Comparison of ENCODE assay signal across 32 mouse cellular contexts in genomic region chr5:137831106-137831505, GRCm38 (mm10). TPM values are rescaled to one million over a fixed set of nuclear protein-coding genes. Genes with fewer than 3 reads are reported as not detected.
A peak's percentile ranks its signal among the peaks of the same experiment; 100 is the strongest.
DNase-seq lines count a peak whose midpoint lies in the region; ATAC-seq and TF ChIP-seq lines count a peak whose summit lies in the region.
"Had no signal": no experiment of that assay in that cellular context is flagged by ENCODE, and none has a peak within 500 bp of the region (broad histone marks: within the 10 kb centered on the region; RNA-seq: fewer than 3 reads in every experiment).

No protein-coding gene starts in this region.

- peaks cover 0 to 4% of the 10 kb centered on the region in 2 experiments; a peak in 1 of 4 replicates for H3K4me1 ChIP-seq in MEL (ENCODE audit: control insufficient read depth in 1 of 2, insufficient read depth in 2 of 2, low read length in 2 of 2)
- no peaks in the 10 kb centered on the region for H3K4me1 ChIP-seq in hindbrain, embryonic 16.5 days (ENCODE audit: control insufficient read depth, insufficient read depth, low read depth, low read length)
- H3K4me1 ChIP-seq: embryonic facial prominence, embryonic 15.5 days; heart, embryonic 13.5 days; limb, embryonic 10.5 days; limb, embryonic 15.5 days; neural tube, embryonic 15.5 days had no signal

- no peaks in the 10 kb centered on the region for H3K79me2 ChIP-seq in MEL (ENCODE audit: control insufficient read depth, insufficient read depth, low read length, poor library complexity)

- no peak for DNase-seq in layer of hippocampus, adult 2 months (ENCODE audit: low spot score in 2 of 2)
- DNase-seq in layer of hippocampus, postnatal 10 days (ENCODE audit: low spot score in 2 of 2): no peak
- DNase-seq in MEL (ENCODE audit: low read depth, low spot score): peak; percentile 12
- DNase-seq in cerebellum, postnatal 4 days (ENCODE audit: low spot score in 2 of 2): no peak
- no peak for DNase-seq in spleen, adult 18-20 months
- DNase-seq: adrenal gland, adult 2 months; adrenal gland, postnatal 36 days; cerebellum, adult 8-10 months; cerebellum, postnatal 36 days; gastrocnemius, postnatal 25 days; heart, adult 2 months; heart, postnatal 10 days; kidney, adult 11 months; kidney, postnatal 25 days; layer of hippocampus, postnatal 36 days; midbrain, embryonic 14.5 days; right cerebral cortex, adult 18-20 months; thymus, postnatal 4 days had no signal

- WGBS in hindbrain, embryonic 16.5 days: 90% methylated on average over 4 of the region's 4 CpGs

- TF ChIP-seq CTCF in layer of hippocampus, adult 2 months (conservative IDR thresholded peaks at IDR 0.05): no peak
- TF ChIP-seq CTCF in MEL (IDR thresholded peaks at IDR 0.05 in 2 of 3, conservative IDR thresholded peaks at IDR 0.05 in 1 of 3; ENCODE audit: control insufficient read depth in 1 of 3, insufficient read depth in 1 of 3, low read depth in 2 of 3, low read length in 3 of 3, poor library complexity in 1 of 3, severe bottlenecking in 1 of 3): no peak

- H3K4me3 ChIP-seq in layer of hippocampus, adult 2 months: no peak overlapping the region
- H3K4me3 ChIP-seq in MEL (ENCODE audit: control insufficient read depth in 1 of 2, insufficient read depth in 1 of 2, low read depth in 2 of 2, low read length in 2 of 2): no peak overlapping the region
- H3K4me3 ChIP-seq in hindbrain, embryonic 16.5 days (ENCODE audit: low read length): no peak overlapping the region
- H3K4me3 ChIP-seq: embryonic facial prominence, embryonic 15.5 days; heart, adult 2 months; heart, embryonic 13.5 days; limb, embryonic 10.5 days; limb, embryonic 15.5 days; neural tube, embryonic 15.5 days had no signal

- TF ChIP-seq EP300 in MEL (IDR thresholded peaks at IDR 0.05; ENCODE audit: low read depth in 1 of 2, low read length in 2 of 2): no peak

- no peak overlapping the region for H3K9ac ChIP-seq in MEL (ENCODE audit: control insufficient read depth, low read depth, low read length, poor library complexity, severe bottlenecking)
- no peak overlapping the region for H3K9ac ChIP-seq in hindbrain, embryonic 16.5 days (ENCODE audit: low read depth, low read length)
- H3K9ac ChIP-seq: embryonic facial prominence, embryonic 15.5 days; heart, embryonic 13.5 days; hindbrain, embryonic 14.5 days; limb, embryonic 15.5 days; neural tube, embryonic 15.5 days had no signal

- TF ChIP-seq RAD21 in MEL (IDR thresholded peaks at IDR 0.05; ENCODE audit: low read depth, low read length): no peak

- no peak for TF ChIP-seq POLR2A in MEL (IDR thresholded peaks at IDR 0.05; ENCODE audit: control insufficient read depth in 1 of 2, insufficient read depth in 1 of 2, low read depth in 1 of 2, low read length in 2 of 2, poor library complexity in 1 of 2)

- no peaks in the 10 kb centered on the region for H3K36me3 ChIP-seq in MEL (ENCODE audit: control insufficient read depth in 1 of 2, insufficient read depth in 2 of 2, low read length in 2 of 2)
- H3K36me3 ChIP-seq in hindbrain, embryonic 16.5 days (ENCODE audit: control insufficient read depth, insufficient read depth, low read length): no peaks in the 10 kb centered on the region
- H3K36me3 ChIP-seq: embryonic facial prominence, embryonic 15.5 days; heart, embryonic 13.5 days; limb, embryonic 10.5 days; limb, embryonic 15.5 days; neural tube, embryonic 15.5 days had no signal

- peak overlapping the region; percentile 19; the same call in 1 of the 2 replicates for H3K27ac ChIP-seq in layer of hippocampus, adult 2 months
- no peak overlapping the region for H3K27ac ChIP-seq in MEL (ENCODE audit: control insufficient read depth, low read depth, low read length)
- no peak overlapping the region for H3K27ac ChIP-seq in hindbrain, embryonic 16.5 days (ENCODE audit: low read depth, low read length)
- H3K27ac ChIP-seq: embryonic facial prominence, embryonic 15.5 days; heart, adult 2 months; heart, embryonic 13.5 days; hindbrain, embryonic 14.5 days; limb, embryonic 10.5 days; limb, embryonic 15.5 days; neural tube, embryonic 15.5 days; stomach, postnatal 0 days had no signal

- no peaks in the 10 kb centered on the region for H3K27me3 ChIP-seq in MEL (ENCODE audit: control insufficient read depth in 1 of 2, insufficient read depth in 2 of 2, low read length in 2 of 2)
- H3K27me3 ChIP-seq in hindbrain, embryonic 16.5 days (replicated peaks; ENCODE audit: control insufficient read depth, insufficient read depth, low read length): no peaks in the 10 kb centered on the region
- H3K27me3 ChIP-seq: embryonic facial prominence, embryonic 15.5 days; heart, embryonic 13.5 days; limb, embryonic 15.5 days; neural tube, embryonic 15.5 days had no signal

- no peaks in the 10 kb centered on the region for H3K9me3 ChIP-seq in MEL (replicated peaks; ENCODE audit: insufficient read depth, low read length)
- H3K9me3 ChIP-seq in hindbrain, embryonic 16.5 days (ENCODE audit: control insufficient read depth, low read length): no peaks in the 10 kb centered on the region
- H3K9me3 ChIP-seq: embryonic facial prominence, embryonic 15.5 days; heart, embryonic 13.5 days; limb, embryonic 10.5 days; limb, embryonic 15.5 days; neural tube, embryonic 15.5 days had no signal

- H3K4me2 ChIP-seq in hindbrain, embryonic 16.5 days (ENCODE audit: low read length): no peak overlapping the region
- H3K4me2 ChIP-seq: embryonic facial prominence, embryonic 15.5 days; heart, embryonic 13.5 days; hindbrain, embryonic 14.5 days; limb, embryonic 15.5 days; neural tube, embryonic 15.5 days had no signal

- ATAC-seq in common myeloid progenitor, adult 5-6 weeks (replicated peaks; ENCODE audit: low read depth, poor library complexity, severe bottlenecking): 0 out of 2 replicates have a peak, but pooled peaks have one; percentile 16
- peak; percentile 40 for ATAC-seq in megakaryocyte progenitor cell, adult 5-6 weeks (replicated peaks; ENCODE audit: poor library complexity)
- no peak for ATAC-seq in hindbrain, embryonic 16.5 days
- ATAC-seq: CD4-positive, CD25-positive, alpha-beta regulatory T cell, adult 4 months; forebrain, embryonic 14.5 days; inflammation-experienced regulatory T-cells, adult 6 months had no signal

TF ChIP-seq in MEL, 35 proteins besides CTCF, POLR2A, EP300 and RAD21 (continues in another document):
- TF ChIP-seq MAX (IDR thresholded peaks at IDR 0.05; ENCODE audit: low read length) (no peak), TCF12 (IDR thresholded peaks at IDR 0.05; ENCODE audit: low read depth, low read length) (no peak)

RNA-seq across cellular contexts. Expression of gene Pilra, which starts 5.0 kb away (rescaled TPM):
- 1 to 10 TPM in 1 of 2 experiments, under 1 TPM in 1; 0.54 to 1.1 TPM for total RNA-seq in layer of hippocampus, adult 2 months (2021)
- 1 to 10 TPM in 1 of 2 experiments, under 1 TPM in 1; 0.45 to 1.2 TPM for total RNA-seq in layer of hippocampus, postnatal 10 days (2021)
- total RNA-seq in MEL (2012; rRNA removed): 0.36 and 1.5 TPM in 2 replicates
- under 1 TPM in 1 of 2 experiments, not detected in 1; 0.89 TPM for polyA plus RNA-seq in MEL (2012; ENCODE audit: insufficient read depth in 1 of 2, insufficient read length in 2 of 2, low read depth in 1 of 2, low replicate concordance in 2 of 2, missing spikeins in 1 of 2)
- total RNA-seq in common myeloid progenitor, adult 5-6 weeks (2017): 0.69 and 2.1 TPM in 2 replicates
- 6.8 and 10.5 TPM in 2 replicates for total RNA-seq in megakaryocyte progenitor cell, adult 5-6 weeks (2015)
- 6.7 and 6.9 TPM in 2 replicates for total RNA-seq in megakaryocyte progenitor cell, adult 5-6 weeks (2017)
- polyA plus RNA-seq in hindbrain, embryonic 16.5 days (2015; fragmentation: Nextera tagmentation; extraction: Ambion mirVana): 0.17 and 0.51 TPM in 2 replicates
- total RNA-seq: megakaryocyte-erythroid progenitor cell, adult 5-6 weeks had no signal

RNA-seq across cellular contexts. Expression of gene Pilrb1, which starts 26.8 kb away (rescaled TPM):
- not detected for total RNA-seq in layer of hippocampus, adult 2 months (2021)
- total RNA-seq in layer of hippocampus, postnatal 10 days (2021): not detected
- total RNA-seq in MEL (2012; rRNA removed): 4.4 and 12.1 TPM in 2 replicates
- 1 to 10 TPM in 1 of 2 experiments, not detected in 1; 4.5 TPM for polyA plus RNA-seq in MEL (2012; ENCODE audit: insufficient read depth in 1 of 2, insufficient read length in 2 of 2, low read depth in 1 of 2, low replicate concordance in 2 of 2, missing spikeins in 1 of 2)
- 2.0 and 2.2 TPM in 2 replicates for total RNA-seq in common myeloid progenitor, adult 5-6 weeks (2017)
- 15.7 and 16.8 TPM in 2 replicates for total RNA-seq in megakaryocyte progenitor cell, adult 5-6 weeks (2015)
- total RNA-seq in megakaryocyte progenitor cell, adult 5-6 weeks (2017): 11.6 and 19.9 TPM in 2 replicates
- not detected in 2 replicates for polyA plus RNA-seq in hindbrain, embryonic 16.5 days (2015; fragmentation: Nextera tagmentation; extraction: Ambion mirVana)
- total RNA-seq: layer of hippocampus, postnatal 36 days; megakaryocyte-erythroid progenitor cell, adult 5-6 weeks had no signal
- polyA plus RNA-seq: forebrain, embryonic 14.5 days; hindbrain, embryonic 14.5 days; limb, embryonic 10.5 days; midbrain, embryonic 14.5 days; neural tube, embryonic 15.5 days had no signal

RNA-seq across cellular contexts. Expression of gene Pilrb2, which starts 40.5 kb away (rescaled TPM):
- not detected for total RNA-seq in layer of hippocampus, adult 2 months (2021)
- not detected for total RNA-seq in layer of hippocampus, postnatal 10 days (2021)
- total RNA-seq in MEL (2012; rRNA removed): 32.1 and 71.7 TPM in 2 replicates
- polyA plus RNA-seq in MEL (2012; ENCODE audit: insufficient read depth in 1 of 2, insufficient read length in 2 of 2, low read depth in 1 of 2, low replicate concordance in 2 of 2, missing spikeins in 1 of 2): 10 to 100 TPM in 1 of 2 experiments, not detected in 1; 25.9 TPM
- 0.05 and 1.7 TPM in 2 replicates for total RNA-seq in common myeloid progenitor, adult 5-6 weeks (2017)
- total RNA-seq in megakaryocyte progenitor cell, adult 5-6 weeks (2015): 20.2 and 43.2 TPM in 2 replicates
- total RNA-seq in megakaryocyte progenitor cell, adult 5-6 weeks (2017): 9.6 and 14.9 TPM in 2 replicates
- not detected in 2 replicates for polyA plus RNA-seq in hindbrain, embryonic 16.5 days (2015; fragmentation: Nextera tagmentation; extraction: Ambion mirVana)
- total RNA-seq: layer of hippocampus, postnatal 36 days; megakaryocyte-erythroid progenitor cell, adult 5-6 weeks had no signal
- polyA plus RNA-seq: forebrain, embryonic 14.5 days; hindbrain, embryonic 14.5 days; inflammation-experienced regulatory T-cells, adult 6 months; limb, embryonic 10.5 days; neural tube, embryonic 15.5 days had no signal

RNA-seq across cellular contexts. Expression of gene Zcwpw1, which starts 43.5 kb away (rescaled TPM):
- total RNA-seq in layer of hippocampus, adult 2 months (2021): 1 to 10 TPM; 5.7 to 8.1 TPM
- total RNA-seq in layer of hippocampus, postnatal 10 days (2021): 1 to 10 TPM; 4.8 to 6.3 TPM
- total RNA-seq in MEL (2012; rRNA removed): 5.6 and 11.1 TPM in 2 replicates
- polyA plus RNA-seq in MEL (2012; ENCODE audit: insufficient read depth in 1 of 2, insufficient read length in 2 of 2, low read depth in 1 of 2, low replicate concordance in 2 of 2, missing spikeins in 1 of 2): 10 to 100 TPM in 1 of 2 experiments, not detected in 1; 16.0 TPM
- total RNA-seq in common myeloid progenitor, adult 5-6 weeks (2017): 24.1 and 24.3 TPM in 2 replicates
- total RNA-seq in megakaryocyte progenitor cell, adult 5-6 weeks (2015): 6.2 and 9.1 TPM in 2 replicates
- 10.5 and 11.8 TPM in 2 replicates for total RNA-seq in megakaryocyte progenitor cell, adult 5-6 weeks (2017)
- polyA plus RNA-seq in hindbrain, embryonic 16.5 days (2015; fragmentation: Nextera tagmentation; extraction: Ambion mirVana): 11.2 and 13.5 TPM in 2 replicates

RNA-seq across cellular contexts. Expression of gene Mepce, which starts 43.7 kb away (rescaled TPM):
- total RNA-seq in layer of hippocampus, adult 2 months (2021): 10 to 100 TPM; 43.6 to 49.2 TPM
- total RNA-seq in layer of hippocampus, postnatal 10 days (2021): 10 to 100 TPM; 33.0 to 33.7 TPM
- total RNA-seq in MEL (2012; rRNA removed): 49.1 and 58.7 TPM in 2 replicates
- 10 to 100 TPM in 1 of 2 experiments, not detected in 1; 74.2 TPM for polyA plus RNA-seq in MEL (2012; ENCODE audit: insufficient read depth in 1 of 2, insufficient read length in 2 of 2, low read depth in 1 of 2, low replicate concordance in 2 of 2, missing spikeins in 1 of 2)
- total RNA-seq in common myeloid progenitor, adult 5-6 weeks (2017): 27.4 and 33.1 TPM in 2 replicates
- 34.6 and 37.4 TPM in 2 replicates for total RNA-seq in megakaryocyte progenitor cell, adult 5-6 weeks (2015)
- 13.8 and 16.7 TPM in 2 replicates for total RNA-seq in megakaryocyte progenitor cell, adult 5-6 weeks (2017)
- 11.1 and 12.2 TPM in 2 replicates for polyA plus RNA-seq in hindbrain, embryonic 16.5 days (2015; fragmentation: Nextera tagmentation; extraction: Ambion mirVana)
